Mouse (Mus musculus) MEL (cell line): ENCODE measurements at regions not wholly inside any gene's neighbourhood (a gene's known extent, or its start where the extent isn't known, plus 50 kb on each side); places are given as distances from the start of the nearest gene placed in this dataset.

Experiments
- CTCF ChIP-seq, 3 experiments: IDR thresholded peaks in 2 of 3; conservative IDR thresholded peaks in 1 of 3; 2 replicates each; pipeline ENCODE4 v1.5.1; 2011 to 2012; ENCODE audit warnings: low read length in 3 of 3, low read depth in 2 of 3, mild to moderate bottlenecking in 2 of 3, improper control_type of control experiment in 1 of 3, inconsistent platforms in 1 of 3, mixed read lengths in 1 of 3, moderate library complexity in 1 of 3; ENCODE audit not compliant: control insufficient read depth in 1 of 3, insufficient read depth in 1 of 3, poor library complexity in 1 of 3, severe bottlenecking in 1 of 3
- GABPA ChIP-seq: IDR thresholded peaks from 2 replicates; pipeline ENCODE4 v1.6.1; 2012; ENCODE audit warnings: low read depth, mild to moderate bottlenecking, inconsistent platforms, low read length, improper control_type of control experiment, moderate library complexity
- POLR2A ChIP-seq, 2 experiments: IDR thresholded peaks; 2 replicates each; pipeline ENCODE4 v1.6.1; 2011 to 2012; ENCODE audit warnings: low read length in 2 of 2, mild to moderate bottlenecking in 2 of 2, control low read depth in 1 of 2, improper control_type of control experiment in 1 of 2, low read depth in 1 of 2, moderate library complexity in 1 of 2; ENCODE audit not compliant: control insufficient read depth in 1 of 2, insufficient read depth in 1 of 2, poor library complexity in 1 of 2
- RCOR1 ChIP-seq: IDR thresholded peaks from 2 replicates; pipeline ENCODE4 v1.6.1; 2012; ENCODE audit warnings: low read depth, mild to moderate bottlenecking, inconsistent platforms, low read length, improper control_type of control experiment
- USF1 ChIP-seq: IDR thresholded peaks from 2 replicates; pipeline ENCODE4 v1.6.1; 2014; ENCODE audit warnings: low read depth, mild to moderate bottlenecking, inconsistent platforms, low read length, improper control_type of control experiment, moderate library complexity
- ZKSCAN1 ChIP-seq: IDR thresholded peaks from 2 replicates; pipeline ENCODE4 v1.6.1; 2012; ENCODE audit warnings: low read depth, mild to moderate bottlenecking, inconsistent platforms, low read length, improper control_type of control experiment, moderate library complexity

GRCm38 (mm10) chr6:31313869-31314470, 84.6 kb upstream of the Mkln1 start:
- TF ChIP-seq CTCF (IDR thresholded peaks at IDR 0.05 in 2 of 3, conservative IDR thresholded peaks at IDR 0.05 in 1 of 3; ENCODE audit: control insufficient read depth in 1 of 3, insufficient read depth in 1 of 3, low read depth in 2 of 3, low read length in 3 of 3, poor library complexity in 1 of 3, severe bottlenecking in 1 of 3) (no peak), GABPA (no peak), USF1 (no peak), RCOR1 (no peak), POLR2A (IDR thresholded peaks at IDR 0.05; ENCODE audit: control insufficient read depth in 1 of 2, insufficient read depth in 1 of 2, low read depth in 1 of 2, low read length in 2 of 2, poor library complexity in 1 of 2) (no peak), ZKSCAN1 (no peak)
